Mouse (Mus musculus) liver, adult 2 months (tissue): ENCODE data around the gene Mab21l3. TPM values are rescaled to one million over a fixed set of nuclear protein-coding genes. Genes with fewer than 3 reads are reported as not detected.
"Not testable (repeated sequence)": the region's sequence is repeated elsewhere in the genome, so short reads cannot be mapped to it uniquely, and the experiment has no call there.

Experiments
- DNase-seq: peaks from one replicate; pipeline ENCODE4 v3.0.0-alpha.2; 2011; ENCODE audit warnings: low read depth, low spot score; ENCODE audit errors: extremely low read depth
- H3K27ac ChIP-seq: fragments of 200-500 bp; replicated peaks from 2 replicates; pipeline ENCODE4 v1.5.1; 2012; ENCODE audit warnings: low read depth, mild to moderate bottlenecking, control low read depth, inconsistent platforms, low read length; ENCODE audit not compliant: insufficient read depth
- H3K27me3 ChIP-seq: fragments of 200-500 bp; 2 replicates; pipeline ENCODE4 v1.6.1; 2012; ENCODE audit warnings: mild to moderate bottlenecking, moderate library complexity, low read length, inconsistent platforms; ENCODE audit not compliant: control insufficient read depth, insufficient read depth
- H3K36me3 ChIP-seq: fragments of 200-500 bp; 2 replicates; pipeline ENCODE4 v1.6.1; 2012; ENCODE audit warnings: low read length, inconsistent platforms; ENCODE audit not compliant: control insufficient read depth, insufficient read depth
- H3K4me1 ChIP-seq: fragments of 200-500 bp; 2 replicates; pipeline ENCODE4 v1.6.1; 2011; ENCODE audit warnings: low read length; ENCODE audit not compliant: control insufficient read depth, insufficient read depth
- H3K4me3 ChIP-seq: fragments of 200-500 bp; 2 replicates; pipeline ENCODE4 v1.5.1; 2011; ENCODE audit warnings: low read depth, mild to moderate bottlenecking, control low read depth, low read length, moderate library complexity; ENCODE audit not compliant: insufficient read depth
- H3K79me2 ChIP-seq: fragments of 200-500 bp; 2 replicates; pipeline ENCODE4 v1.6.1; 2012; ENCODE audit warnings: inconsistent platforms, mild to moderate bottlenecking, low read length, moderate library complexity; ENCODE audit not compliant: control insufficient read depth, insufficient read depth
- H3K9ac ChIP-seq: fragments of 200-500 bp; 2 replicates; pipeline ENCODE4 v1.6.1; 2012; ENCODE audit warnings: low read depth, mild to moderate bottlenecking, control low read depth, inconsistent platforms, low read length
- CTCF ChIP-seq: fragments of 200-500 bp; IDR thresholded peaks from 2 replicates; pipeline ENCODE4 v1.5.1; 2011; ENCODE audit warnings: low read depth, low read length, control low read depth
- POLR2A ChIP-seq: fragments of 200-500 bp; IDR thresholded peaks from 2 replicates; pipeline ENCODE4 v1.6.1; 2011; ENCODE audit warnings: low read length, control low read depth; ENCODE audit not compliant: insufficient read depth; ENCODE audit errors: extremely low read depth
- WGBS: fragments of 180-500 bp; shearing (Covaris S2); methylation state at CpG from one replicate; pipeline ENCODE4 v1.1.7; 2018; 5-methylcytosine and 5-hydroxymethylcytosine counted together
- polyA plus RNA-seq: library from polyadenylated mRNA; depleted of rRNA; stranded (reverse); fragments of >200 nt; gene quantifications from 2 replicates; pipeline ENCODE4 v1.2.3, GENCODE M21; 2012
- total RNA-seq: library from RNA; depleted of rRNA; stranded (reverse); fragments of >200 nt; gene quantifications from 2 replicates; pipeline ENCODE4 v1.2.3, GENCODE M21; 2014

Gene Mab21l3
- total and polyA plus RNA-seq, 2 experiments, result 0.09 TPM; not detected in 1

DNA sequence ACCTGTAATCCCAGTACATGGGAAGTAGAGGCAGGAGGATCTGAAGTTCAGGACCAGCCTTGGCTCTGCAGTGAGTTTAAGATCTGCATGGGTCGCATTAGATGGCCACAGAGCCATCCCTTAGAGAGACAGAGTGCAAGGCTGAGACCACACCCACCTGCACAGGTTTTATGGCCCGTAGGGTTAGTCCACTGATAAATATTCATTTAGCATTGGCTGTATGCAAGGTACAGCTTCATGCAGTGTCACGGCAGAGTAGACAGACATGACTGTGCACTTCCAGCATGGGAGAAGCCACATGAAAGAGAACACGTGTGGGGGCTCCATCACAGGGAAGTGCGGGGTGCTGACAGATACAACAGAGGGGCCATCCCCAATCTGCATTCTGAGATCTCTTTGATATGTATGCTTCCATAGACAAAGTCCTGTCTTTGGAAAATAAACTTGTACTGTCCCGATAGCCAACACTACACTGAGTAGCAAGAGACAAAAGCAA, 21.5 kb downstream of the Mab21l3 start:
- no peak for DNase-seq
- Histone ChIP-seq H3K9ac (no peak overlapping the region), H3K27me3 (no peaks in the 10 kb centered on the region), H3K79me2 (no peaks in the 10 kb centered on the region), H3K4me1 (peaks cover 6% of the 10 kb centered on the region), H3K4me3 (no peak overlapping the region), H3K36me3 (no peaks in the 10 kb centered on the region), H3K27ac (no peak overlapping the region)
- no peak for TF ChIP-seq CTCF
- TF ChIP-seq POLR2A, result no peak
- 84% methylated on average over 6 of the region's 6 CpGs for WGBS

DNA sequence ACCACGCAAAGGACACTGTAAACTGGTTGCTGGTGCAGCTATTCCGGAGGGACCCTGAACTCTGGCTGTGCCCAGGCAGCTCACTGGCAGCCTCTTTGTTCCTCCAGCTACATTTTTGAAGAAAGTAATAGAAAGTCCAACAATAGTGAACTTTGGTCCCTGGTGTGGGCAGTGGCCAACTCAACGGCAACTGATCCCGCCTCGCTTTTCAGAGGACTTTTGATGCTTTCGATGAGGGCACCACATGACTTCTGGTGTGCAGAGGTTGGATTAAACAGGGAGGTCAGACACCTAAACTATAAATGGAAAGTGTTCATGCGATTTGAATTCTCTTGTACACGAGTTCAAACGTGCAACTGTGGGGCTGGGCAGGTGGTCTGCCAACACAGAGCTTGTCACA, 24.4 kb downstream of the Mab21l3 start:
- DNase-seq, result peak; percentile 79
- TF ChIP-seq CTCF (no peak), POLR2A (no peak)
- no peak overlapping the region for H3K27ac ChIP-seq
- H3K4me1 ChIP-seq, result peaks cover 3% of the 10 kb centered on the region; the same call in 1 of the 2 replicates
- H3K9ac ChIP-seq, result no peak overlapping the region
- H3K36me3 ChIP-seq, result no peaks in the 10 kb centered on the region
- no peaks in the 10 kb centered on the region for H3K27me3 ChIP-seq
- H3K79me2 ChIP-seq, result no peaks in the 10 kb centered on the region
- WGBS, result 42% methylated on average over 9 of the region's 9 CpGs
- no peak overlapping the region for H3K4me3 ChIP-seq

- TF ChIP-seq POLR2A (no peak), CTCF (peak; percentile 53)
- Histone ChIP-seq H3K9ac (no peak overlapping the region), H3K4me3 (no peak overlapping the region), H3K36me3 (no peaks in the 10 kb centered on the region), H3K4me1 (peaks cover 3% of the 10 kb centered on the region; the same call in 1 of the 2 replicates), H3K27me3 (no peaks in the 10 kb centered on the region), H3K79me2 (no peaks in the 10 kb centered on the region), H3K27ac (no peak overlapping the region)
- 81% methylated on average over 5 of the region's 5 CpGs for WGBS
- no peak for DNase-seq
Observed at GRCm38 (mm10) chr3:101822052-101822451, 26.7 kb downstream of the Mab21l3 start.

DNA sequence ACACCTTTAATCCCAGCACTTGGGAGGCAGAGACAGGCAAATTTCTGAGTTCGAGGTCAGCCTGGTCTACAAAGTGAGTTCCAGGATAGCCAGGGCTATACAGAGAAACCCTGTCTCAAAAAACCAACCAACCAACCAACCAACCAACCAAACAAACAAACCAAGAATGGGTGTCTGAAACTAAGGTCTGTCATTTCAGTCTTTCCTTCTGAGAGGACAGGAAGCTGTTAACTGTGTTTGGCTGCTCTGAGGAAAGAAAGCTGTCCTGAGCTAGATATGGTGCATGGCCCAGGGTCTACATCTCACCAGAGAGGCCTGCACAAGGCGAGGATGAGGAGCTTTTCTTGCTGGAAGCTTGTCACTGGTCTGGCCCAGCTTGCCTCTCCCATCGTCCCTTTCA, 28.1 kb downstream of the Mab21l3 start:
- H3K9ac ChIP-seq, H3K79me2 ChIP-seq, H3K27me3 ChIP-seq, H3K27ac ChIP-seq, H3K4me1 ChIP-seq, H3K4me3 ChIP-seq, H3K36me3 ChIP-seq, DNase-seq: not testable (repeated sequence)
- 92% methylated on average over 3 of the region's 3 CpGs for WGBS

DNA sequence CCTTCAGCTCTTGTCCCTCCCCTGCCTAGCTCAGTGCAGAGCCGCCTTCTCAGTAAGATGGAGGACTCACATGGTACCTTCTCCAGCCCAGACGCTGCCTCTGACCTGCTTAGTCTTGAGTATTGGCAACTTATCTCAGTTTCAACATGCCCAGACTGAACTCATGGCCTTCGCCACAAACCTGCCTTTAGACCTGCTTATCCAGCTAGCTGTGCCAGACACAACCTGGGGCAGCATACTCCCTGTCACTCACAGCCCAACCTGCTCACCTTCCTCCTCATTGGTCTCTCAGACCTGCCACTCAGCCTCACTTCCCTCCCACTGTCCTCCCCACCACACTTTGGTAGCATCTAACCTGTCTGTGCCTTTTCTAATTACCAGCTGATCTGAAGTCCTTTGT, 32.8 kb downstream of the Mab21l3 start:
- 76% methylated on average over 3 of the region's 3 CpGs for WGBS
- TF ChIP-seq CTCF, result no peak
- TF ChIP-seq POLR2A, result no peak
- Histone ChIP-seq H3K4me1 (no peaks in the 10 kb centered on the region), H3K36me3 (no peaks in the 10 kb centered on the region), H3K79me2 (no peaks in the 10 kb centered on the region), H3K27me3 (no peaks in the 10 kb centered on the region), H3K27ac (no peak overlapping the region), H3K4me3 (no peak overlapping the region), H3K9ac (no peak overlapping the region)
- DNase-seq, result no peak

DNA sequence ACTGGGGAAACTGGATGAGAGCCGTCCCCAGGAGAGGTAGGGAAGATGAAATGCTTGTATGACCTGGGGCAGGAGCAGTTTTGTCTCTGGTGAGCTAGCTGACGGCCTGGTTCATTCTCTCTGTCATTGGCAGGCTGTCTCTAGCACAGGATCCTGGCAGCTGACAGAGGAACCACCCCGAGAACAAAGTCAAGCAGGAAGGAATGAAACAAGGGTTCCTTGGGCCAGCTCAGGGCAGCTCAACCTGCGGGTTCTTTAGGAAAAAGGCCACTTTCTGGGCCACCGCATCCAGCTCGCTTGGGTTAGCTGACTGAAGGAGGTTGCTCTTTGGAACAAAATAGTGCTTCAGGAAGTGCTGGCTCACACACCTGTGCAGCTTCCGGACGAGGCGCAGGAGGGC, 34.0 kb downstream of the Mab21l3 start:
- no peaks in the 10 kb centered on the region for H3K79me2 ChIP-seq
- no peak for TF ChIP-seq CTCF
- no peak for TF ChIP-seq POLR2A
- no peaks in the 10 kb centered on the region for H3K4me1 ChIP-seq
- no peak overlapping the region for H3K9ac ChIP-seq
- H3K4me3 ChIP-seq, result no peak overlapping the region
- no peak overlapping the region for H3K27ac ChIP-seq
- H3K27me3 ChIP-seq, result no peaks in the 10 kb centered on the region
- no peak for DNase-seq
- H3K36me3 ChIP-seq, result no peaks in the 10 kb centered on the region
- 86% methylated on average over 9 of the region's 9 CpGs for WGBS
